ENCODE assay signal across 14 mouse cellular contexts in genomic region chr19:61049413-61049812, GRCm38 (mm10).
DNase-seq lines count a peak whose midpoint lies in the region; ATAC-seq and TF ChIP-seq lines count a peak whose summit lies in the region.
"Had no signal": no experiment of that assay in that cellular context is flagged by ENCODE, and none has a peak within 500 bp of the region (broad histone marks: within the 10 kb centered on the region; RNA-seq: fewer than 3 reads in every experiment).

No protein-coding gene starts in this region.

- 23% methylated on average over 1 of the region's 1 CpGs for WGBS in kidney, adult 2 months
- WGBS in hindbrain, postnatal 0 days: 57% methylated on average over 1 of the region's 1 CpGs

- H3K4me2 ChIP-seq in hindbrain, postnatal 0 days (ENCODE audit: low read depth, low read length): no peak overlapping the region
- H3K4me2 ChIP-seq: forebrain, embryonic 15.5 days; hindbrain, embryonic 12.5 days had no signal

- H3K36me3 ChIP-seq in kidney, adult 2 months (ENCODE audit: control insufficient read depth, insufficient read depth, low read length): no peaks in the 10 kb centered on the region; the same call in 1 of the 2 replicates
- no peaks in the 10 kb centered on the region for H3K36me3 ChIP-seq in hindbrain, postnatal 0 days (ENCODE audit: insufficient read depth, low read length)
- H3K36me3 ChIP-seq: forebrain, embryonic 15.5 days; hindbrain, embryonic 12.5 days; midbrain, embryonic 10.5 days had no signal

- DNase-seq in kidney, adult 2 months: peak; percentile 23
- no peak for DNase-seq in kidney, adult 18-20 months
- DNase-seq in gastrocnemius, postnatal 10 days: peak; percentile 6
- peak; percentile 18 for DNase-seq in lung, postnatal 14 days
- DNase-seq in layer of hippocampus, postnatal 10 days (ENCODE audit: low spot score in 2 of 2): no peak
- no peak for DNase-seq in hindbrain, postnatal 0 days (ENCODE audit: low spot score)
- no peak for DNase-seq in left cerebral cortex, adult 8-10 months (ENCODE audit: low spot score in 2 of 2)
- DNase-seq: layer of hippocampus, adult 9-11 months; liver, postnatal 0 days had no signal

- H3K9ac ChIP-seq in hindbrain, postnatal 0 days (replicated peaks; ENCODE audit: low read length): no peak overlapping the region
- H3K9ac ChIP-seq: forebrain, embryonic 15.5 days; hindbrain, embryonic 12.5 days; liver, postnatal 0 days had no signal

- no peak for ATAC-seq in hindbrain, postnatal 0 days
- ATAC-seq: forebrain, embryonic 15.5 days; intestine, postnatal 0 days; liver, postnatal 0 days had no signal

- no peaks in the 10 kb centered on the region for H3K27me3 ChIP-seq in kidney, adult 2 months (replicated peaks; ENCODE audit: control insufficient read depth, insufficient read depth, low read length)
- no peaks in the 10 kb centered on the region for H3K27me3 ChIP-seq in hindbrain, postnatal 0 days (ENCODE audit: insufficient read depth, low read length)
- H3K27me3 ChIP-seq: forebrain, embryonic 15.5 days; hindbrain, embryonic 12.5 days had no signal

- TF ChIP-seq CTCF in kidney, adult 2 months (conservative IDR thresholded peaks at IDR 0.05; ENCODE audit: insufficient read depth, insufficient read length, low read depth, low read length): no peak
- TF ChIP-seq CTCF in hindbrain, postnatal 0 days (IDR thresholded peaks at IDR 0.05; ENCODE audit: low read depth): no peak

- no peak overlapping the region for H3K4me3 ChIP-seq in kidney, adult 2 months (ENCODE audit: insufficient read depth, low read depth, low read length)
- no peak overlapping the region for H3K4me3 ChIP-seq in brown adipose tissue, adult 24 weeks (ENCODE audit: insufficient read depth, low read depth, low read length)
- H3K4me3 ChIP-seq in hindbrain, postnatal 0 days (ENCODE audit: low read length): no peak overlapping the region
- H3K4me3 ChIP-seq: forebrain, embryonic 15.5 days; hindbrain, embryonic 12.5 days; midbrain, embryonic 10.5 days had no signal

- H3K9me3 ChIP-seq in hindbrain, postnatal 0 days (ENCODE audit: low read length): peaks cover 2% of the 10 kb centered on the region; the same call in 1 of the 2 replicates
- H3K9me3 ChIP-seq: forebrain, embryonic 15.5 days; hindbrain, embryonic 12.5 days; midbrain, embryonic 10.5 days had no signal

- no peaks in the 10 kb centered on the region; the same call in 1 of the 2 replicates for H3K4me1 ChIP-seq in kidney, adult 2 months (ENCODE audit: control insufficient read depth, insufficient read depth, low read length)
- peaks cover 20% of the 10 kb centered on the region for H3K4me1 ChIP-seq in brown adipose tissue, adult 24 weeks (ENCODE audit: control insufficient read depth, insufficient read depth, insufficient read length, low read length)
- H3K4me1 ChIP-seq in hindbrain, postnatal 0 days (ENCODE audit: insufficient read depth, low read length): no peaks in the 10 kb centered on the region
- H3K4me1 ChIP-seq: forebrain, embryonic 15.5 days; hindbrain, embryonic 12.5 days; midbrain, embryonic 10.5 days had no signal

- TF ChIP-seq POLR2A in kidney, adult 2 months (IDR thresholded peaks at IDR 0.05; ENCODE audit: low read depth, low read length): no peak

- H3K27ac ChIP-seq in kidney, adult 2 months (ENCODE audit: insufficient read depth, low read depth, low read length): no peak overlapping the region
- peak overlapping the region; percentile 74 for H3K27ac ChIP-seq in brown adipose tissue, adult 24 weeks (replicated peaks; ENCODE audit: low read depth, low read length)
- H3K27ac ChIP-seq in hindbrain, postnatal 0 days: no peak overlapping the region
- H3K27ac ChIP-seq: forebrain, embryonic 15.5 days; hindbrain, embryonic 12.5 days; midbrain, embryonic 10.5 days had no signal

Comparison
In these comparisons a context has a peak if more than half of its experiments do, and no peak if none do; other contexts are left out.
1. DNase-seq: peak in kidney, adult 2 months (single experiment), gastrocnemius, postnatal 10 days (single experiment) and lung, postnatal 14 days (single experiment); none in kidney, adult 18-20 months (single experiment), layer of hippocampus, postnatal 10 days (0 of 2), hindbrain, postnatal 0 days (single experiment) and left cerebral cortex, adult 8-10 months (0 of 2).